Mouse (Mus musculus): ENCODE measurements around the gene Zfp14. TPM values are rescaled to one million over a fixed set of nuclear protein-coding genes. Genes with fewer than 3 reads are reported as not detected.

Gene Zfp14
- polyA plus RNA-seq, 1 experiment from 2014 or later: 13.7 TPM

GRCm38 (mm10) chr7:30090092-30090969 lies 39.2 kb upstream of the Zfp14 start, which contains the start of the genes Gm26920 and Zfp566:
Gm26920 (minus strand) TSS chr7:30090410.
Zfp566 (minus strand) TSS chr7:30090527.
- Histone ChIP-seq H3K27me3 (ENCODE audit: control insufficient read depth, insufficient read depth, low read depth, low read length) (no peaks in the 10 kb centered on the region), H3K9ac (ENCODE audit: low read depth, low read length) (peak within 1 kb of the TSS; percentile 74), H3K4me3 (ENCODE audit: low read depth, low read length) (peak within 1 kb of the TSS; percentile 59), H3K4me2 (ENCODE audit: low read length) (peak within 1 kb of the TSS; percentile 97), H3K4me1 (ENCODE audit: control insufficient read depth, insufficient read depth, low read length) (peaks cover 28% of the 10 kb centered on the region), H3K36me3 (ENCODE audit: control insufficient read depth, insufficient read depth, low read length) (peaks cover 13% of the 10 kb centered on the region), H3K9me3 (replicated peaks; ENCODE audit: control insufficient read depth, low read length, poor library complexity, severe bottlenecking) (no peaks in the 10 kb centered on the region), H3K27ac (ENCODE audit: low read length) (peak within 1 kb of the TSS; percentile 89)
- WGBS: under 1% methylated on average over 40 of the region's 40 CpGs
- ATAC-seq: peak; percentile 92

- no peak overlapping the region for H3K27ac ChIP-seq (ENCODE audit: low read length)
- 15% methylated on average over 6 of the region's 6 CpGs for WGBS
Measured at GRCm38 (mm10) chr7:30089405-30089804, 38.2 kb upstream of the Zfp14 start.

DNA sequence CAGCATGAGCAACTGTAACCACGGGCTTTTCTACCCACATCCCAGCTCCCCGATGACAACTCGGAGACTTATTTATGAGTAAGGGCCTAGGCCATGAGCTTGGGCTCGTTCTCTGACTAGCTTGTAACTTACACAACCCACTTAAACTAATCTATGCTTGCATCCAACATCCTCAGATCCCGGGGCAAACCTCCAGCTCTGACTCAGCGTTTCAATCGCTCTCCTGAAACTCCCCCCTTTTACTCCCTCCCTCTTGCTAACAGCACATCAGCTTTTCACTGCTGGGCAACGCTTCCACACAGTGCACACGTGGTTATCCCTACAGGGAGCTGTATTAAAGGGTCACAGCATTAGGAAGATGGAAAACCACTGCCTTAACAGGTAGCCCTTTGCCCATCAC lies 35.3 kb upstream of the Zfp14 start:
- 95% methylated on average over 9 of the region's 9 CpGs for WGBS
- Histone ChIP-seq H3K4me2 (ENCODE audit: low read length) (no peak overlapping the region), H3K4me3 (ENCODE audit: low read depth, low read length) (no peak overlapping the region), H3K9ac (ENCODE audit: low read depth, low read length) (no peak overlapping the region), H3K36me3 (ENCODE audit: control insufficient read depth, insufficient read depth, low read length) (peaks cover 25% of the 10 kb centered on the region), H3K4me1 (ENCODE audit: control insufficient read depth, insufficient read depth, low read length) (peaks cover 24% of the 10 kb centered on the region), H3K9me3 (replicated peaks; ENCODE audit: control insufficient read depth, low read length, poor library complexity, severe bottlenecking) (no peaks in the 10 kb centered on the region), H3K27me3 (ENCODE audit: control insufficient read depth, insufficient read depth, low read depth, low read length) (no peaks in the 10 kb centered on the region), H3K27ac (ENCODE audit: low read length) (no peak overlapping the region)
- no peak for ATAC-seq

More at GRCm38 (mm10) chr7:30089405-30089804, 38.2 kb upstream of the Zfp14 start:
- no peak for ATAC-seq
- Histone ChIP-seq H3K4me2 (ENCODE audit: low read length) (peak overlapping the region; percentile 97), H3K9ac (ENCODE audit: low read depth, low read length) (peak overlapping the region; percentile 74), H3K9me3 (replicated peaks; ENCODE audit: control insufficient read depth, low read length, poor library complexity, severe bottlenecking) (no peaks in the 10 kb centered on the region), H3K27me3 (ENCODE audit: control insufficient read depth, insufficient read depth, low read depth, low read length) (no peaks in the 10 kb centered on the region), H3K4me1 (ENCODE audit: control insufficient read depth, insufficient read depth, low read length) (peaks cover 28% of the 10 kb centered on the region), H3K36me3 (ENCODE audit: control insufficient read depth, insufficient read depth, low read length) (peaks cover 21% of the 10 kb centered on the region), H3K4me3 (ENCODE audit: low read depth, low read length) (peak overlapping the region; percentile 59)

GRCm38 (mm10) chr7:30072146-30073028 lies 21.2 kb upstream of the Zfp14 start, which contains the start of gene Zfp82:
Zfp82 (minus strand) TSS chr7:30072900.
- Histone ChIP-seq H3K9ac (ENCODE audit: low read depth, low read length) (peak within 1 kb of the TSS; percentile 82), H3K9me3 (replicated peaks; ENCODE audit: control insufficient read depth, low read length, poor library complexity, severe bottlenecking) (no peaks in the 10 kb centered on the region), H3K4me1 (ENCODE audit: control insufficient read depth, insufficient read depth, low read length) (peaks cover 8% of the 10 kb centered on the region), H3K27me3 (ENCODE audit: control insufficient read depth, insufficient read depth, low read depth, low read length) (no peaks in the 10 kb centered on the region), H3K36me3 (ENCODE audit: control insufficient read depth, insufficient read depth, low read length) (peaks cover 2% of the 10 kb centered on the region; the same call in 1 of the 2 replicates), H3K4me2 (ENCODE audit: low read length) (peak within 1 kb of the TSS; percentile 94), H3K27ac (ENCODE audit: low read length) (peak within 1 kb of the TSS; percentile 92), H3K4me3 (ENCODE audit: low read depth, low read length) (peak within 1 kb of the TSS; percentile 75)
- ATAC-seq: peak; percentile 95
- WGBS: under 1% methylated on average over 50 of the region's 50 CpGs

DNA sequence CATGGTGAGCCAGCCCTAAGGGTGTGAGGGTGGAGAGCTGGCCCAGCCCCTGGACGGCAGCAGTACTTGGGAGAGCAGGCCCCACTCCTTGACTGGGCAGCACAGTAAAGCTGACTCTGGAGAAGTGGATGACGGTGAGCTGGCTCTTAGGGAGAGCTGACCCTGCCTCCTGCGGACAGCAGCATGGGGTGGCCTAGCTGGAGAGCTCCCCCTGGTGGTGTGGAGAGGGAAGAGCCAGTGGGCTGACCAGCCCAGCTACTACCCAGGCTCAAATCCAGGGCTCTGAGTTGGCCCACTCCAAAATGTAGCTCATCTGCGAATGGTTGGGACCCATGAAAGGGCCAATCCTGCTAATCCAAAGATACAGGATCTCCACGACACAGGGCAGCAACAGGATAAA lies 13.4 kb upstream of the Zfp14 start:
- no peak overlapping the region for H3K4me2 ChIP-seq (ENCODE audit: low read length)
- ATAC-seq: no peak
- no peaks in the 10 kb centered on the region for H3K27me3 ChIP-seq (ENCODE audit: control insufficient read depth, insufficient read depth, low read depth, low read length)
- H3K9me3 ChIP-seq (replicated peaks; ENCODE audit: control insufficient read depth, low read length, poor library complexity, severe bottlenecking): no peaks in the 10 kb centered on the region
- H3K4me3 ChIP-seq (ENCODE audit: low read depth, low read length): no peak overlapping the region
- no peaks in the 10 kb centered on the region for H3K4me1 ChIP-seq (ENCODE audit: control insufficient read depth, insufficient read depth, low read length)
- H3K36me3 ChIP-seq (ENCODE audit: control insufficient read depth, insufficient read depth, low read length): peaks cover 24% of the 10 kb centered on the region
- no peak overlapping the region for H3K27ac ChIP-seq (ENCODE audit: low read length)
- WGBS: 83% methylated on average over 5 of the region's 5 CpGs
- H3K9ac ChIP-seq (ENCODE audit: low read depth, low read length): no peak overlapping the region

DNA sequence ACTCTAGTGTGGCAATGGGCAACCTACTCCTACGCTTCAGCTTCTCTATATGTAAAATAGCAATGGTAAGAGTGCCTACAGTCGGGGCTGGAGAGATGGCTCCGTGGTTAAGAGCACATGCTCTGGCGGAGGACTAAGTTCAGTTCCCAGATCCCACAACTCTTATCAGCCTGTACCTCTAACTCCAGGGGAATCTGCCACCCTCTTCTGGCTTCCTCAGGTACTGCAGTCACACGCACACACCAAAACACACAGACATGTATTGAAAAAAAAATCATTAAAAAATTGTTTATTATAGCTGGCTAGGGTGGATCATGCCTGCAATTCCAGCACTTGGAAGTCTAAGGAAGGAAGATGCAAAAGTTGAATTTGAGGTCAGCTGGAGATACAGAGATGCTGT lies 11.3 kb upstream of the Zfp14 start:
- Histone ChIP-seq H3K4me2 (ENCODE audit: low read length) (no peak overlapping the region), H3K36me3 (ENCODE audit: control insufficient read depth, insufficient read depth, low read length) (peaks cover 24% of the 10 kb centered on the region), H3K27me3 (ENCODE audit: control insufficient read depth, insufficient read depth, low read depth, low read length) (no peaks in the 10 kb centered on the region), H3K9ac (ENCODE audit: low read depth, low read length) (no peak overlapping the region), H3K27ac (ENCODE audit: low read length) (no peak overlapping the region), H3K9me3 (replicated peaks; ENCODE audit: control insufficient read depth, low read length, poor library complexity, severe bottlenecking) (no peaks in the 10 kb centered on the region), H3K4me3 (ENCODE audit: low read depth, low read length) (no peak overlapping the region), H3K4me1 (ENCODE audit: control insufficient read depth, insufficient read depth, low read length) (no peaks in the 10 kb centered on the region)
- 89% methylated on average over 5 of the region's 5 CpGs for WGBS
- ATAC-seq: no peak

GRCm38 (mm10) chr7:30060341-30060740 lies 9.2 kb upstream of the Zfp14 start:
- H3K27me3 ChIP-seq (ENCODE audit: control insufficient read depth, insufficient read depth, low read depth, low read length): no peaks in the 10 kb centered on the region
- H3K9me3 ChIP-seq (replicated peaks; ENCODE audit: control insufficient read depth, low read length, poor library complexity, severe bottlenecking): no peaks in the 10 kb centered on the region
- no peaks in the 10 kb centered on the region for H3K4me1 ChIP-seq (ENCODE audit: control insufficient read depth, insufficient read depth, low read length)
- H3K27ac ChIP-seq (ENCODE audit: low read length): no peak overlapping the region
- H3K4me3 ChIP-seq (ENCODE audit: low read depth, low read length): no peak overlapping the region
- no peak overlapping the region for H3K4me2 ChIP-seq (ENCODE audit: low read length)
- no peak overlapping the region for H3K9ac ChIP-seq (ENCODE audit: low read depth, low read length)
- peaks cover 33% of the 10 kb centered on the region for H3K36me3 ChIP-seq (ENCODE audit: control insufficient read depth, insufficient read depth, low read length)
- 58% methylated on average over 6 of the region's 6 CpGs for WGBS
- no peak for ATAC-seq

DNA sequence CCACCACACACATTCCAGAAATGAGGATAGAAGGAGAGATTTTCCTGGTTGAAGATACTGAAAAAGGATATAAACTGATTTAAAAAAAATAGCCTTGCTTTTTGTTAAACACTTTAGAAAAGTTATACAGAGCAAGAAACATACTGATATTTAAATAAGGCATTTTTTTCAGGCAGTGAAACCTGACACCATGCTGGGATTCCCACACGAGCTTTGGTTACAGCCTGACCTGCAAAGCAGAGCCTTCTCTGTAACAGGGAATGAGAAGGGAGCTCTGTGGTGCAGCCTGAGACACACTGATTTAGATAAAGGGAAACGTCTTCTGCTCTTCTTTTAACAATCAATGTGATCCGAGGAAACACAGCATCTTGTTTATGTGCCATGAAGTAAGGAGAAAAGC lies 2.4 kb upstream of the Zfp14 start:
- peaks cover 6% of the 10 kb centered on the region; the same call in 1 of the 2 replicates for H3K4me1 ChIP-seq (ENCODE audit: control insufficient read depth, insufficient read depth, low read length)
- peaks cover 13% of the 10 kb centered on the region for H3K36me3 ChIP-seq (ENCODE audit: control insufficient read depth, insufficient read depth, low read length)
- 17% methylated on average over 3 of the region's 3 CpGs for WGBS
- H3K4me2 ChIP-seq (ENCODE audit: low read length): no peak overlapping the region
- H3K9me3 ChIP-seq (replicated peaks; ENCODE audit: control insufficient read depth, low read length, poor library complexity, severe bottlenecking): no peaks in the 10 kb centered on the region
- H3K27me3 ChIP-seq (ENCODE audit: control insufficient read depth, insufficient read depth, low read depth, low read length): no peaks in the 10 kb centered on the region
- no peak overlapping the region for H3K4me3 ChIP-seq (ENCODE audit: low read depth, low read length)
- ATAC-seq: no peak
- H3K9ac ChIP-seq (ENCODE audit: low read depth, low read length): no peak overlapping the region
- H3K27ac ChIP-seq (ENCODE audit: low read length): no peak overlapping the region
